Mouse (Mus musculus): ENCODE data around the gene Gucy2c. TPM values are rescaled to one million over a fixed set of nuclear protein-coding genes. Genes with fewer than 3 reads are reported as not detected.

Gucy2c gene
- total RNA-seq, 1 experiment from 2014 or later, result 0.23 TPM

Other genes with a start within 250 kb of the Gucy2c start
- 276 and 296 TPM in 2 replicates for gene Plbd1, start 119.8 kb downstream of the Gucy2c start, total RNA-seq (2017)
- gene Hist4h4, start 22.6 kb upstream of the Gucy2c start, total RNA-seq (2017), result 22.1 and 23.3 TPM in 2 replicates
- 50.2 and 56.9 TPM in 2 replicates for gene H2afj, start 26.5 kb upstream of the Gucy2c start, total RNA-seq (2017)
- gene BC049715, start 45.9 kb upstream of the Gucy2c start, total RNA-seq (2017), result 4.2 and 6.3 TPM in 2 replicates
- 90.1 and 103 TPM in 2 replicates for gene Wbp11, start 46.5 kb upstream of the Gucy2c start, total RNA-seq (2017)
- 0.35 TPM in 1 of 2 replicates, not detected in the other for gene Smco3, start 53.7 kb upstream of the Gucy2c start, total RNA-seq (2017)
- gene Art4, start 76.0 kb upstream of the Gucy2c start, total RNA-seq (2017), result 1.9 and 2.8 TPM in 2 replicates
- not detected in 2 replicates for gene Mgp, start 94.1 kb upstream of the Gucy2c start, total RNA-seq (2017)
- 12.0 and 12.5 TPM in 2 replicates for gene Erp27, start 140.4 kb upstream of the Gucy2c start, total RNA-seq (2017)
- gene Pde6h, start 142.1 kb upstream of the Gucy2c start, total RNA-seq (2017), result 0.35 TPM in 1 of 2 replicates, not detected in the other
- gene Arhgdib, start 160.1 kb upstream of the Gucy2c start, total RNA-seq (2017), result 1,086 and 1,117 TPM in 2 replicates

All from neutrophil, adult 5-6 weeks (primary cell).